Mouse (Mus musculus): ENCODE results near the gene Pgghg.

DNA sequence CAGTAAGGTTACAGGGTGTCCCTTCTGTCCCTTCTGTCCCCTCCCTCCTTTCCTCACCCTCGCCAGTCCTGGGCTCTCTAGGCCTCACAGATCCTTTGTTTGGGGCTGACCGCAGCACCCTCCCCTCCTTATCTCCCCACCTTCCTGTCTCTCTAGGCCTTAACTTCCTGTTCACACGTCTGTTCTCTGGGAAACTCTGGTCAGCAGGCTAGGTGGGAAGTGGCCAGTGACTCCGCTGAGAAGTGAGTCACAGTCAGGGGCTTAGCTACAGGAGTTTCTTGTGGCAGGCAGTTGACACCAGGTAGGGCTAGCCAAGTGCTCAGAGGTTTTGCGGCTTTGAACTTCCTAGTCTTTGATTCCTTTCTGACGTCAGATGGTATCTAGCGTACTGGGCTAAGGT is 5.8 kb downstream of the Pgghg start:
- TF ChIP-seq POLR2A (IDR thresholded peaks at IDR 0.05; ENCODE audit: insufficient read length, low read depth) (no peak), POLR2AphosphoS2 (IDR thresholded peaks at IDR 0.05; ENCODE audit: insufficient read length, low read depth) (no peak), MYOD1 (IDR thresholded peaks at IDR 0.05; ENCODE audit: control insufficient read depth in 1 of 3, insufficient read length in 2 of 3, low read depth in 2 of 3) (no peak)
